Mouse (Mus musculus): Measurements from ENCODE around the gene Fam114a2.

Gene Fam114a2

GRCm38 (mm10) chr11:57518751-57519148, 333 bp upstream of the Fam114a2 start:
- no peak for DNase-seq

- DNase-seq, result no peak
Observed at GRCm38 (mm10) chr11:57516946-57517441, 1.4 kb downstream of the Fam114a2 start.

GRCm38 (mm10) chr11:57515218-57515617, 3.2 kb downstream of the Fam114a2 start:
- no peak for DNase-seq

GRCm38 (mm10) chr11:57506899-57507298, 11.5 kb downstream of the Fam114a2 start:
- no peak for DNase-seq

GRCm38 (mm10) chr11:57503155-57503554, 15.3 kb downstream of the Fam114a2 start:
- DNase-seq, result no peak

- DNase-seq, result no peak
Observed at GRCm38 (mm10) chr11:57498215-57498614, 20.2 kb downstream of the Fam114a2 start.

- no peak for DNase-seq
Observed at GRCm38 (mm10) chr11:57497701-57498100, 20.7 kb downstream of the Fam114a2 start.

- no peak for DNase-seq
Observed at GRCm38 (mm10) chr11:57496462-57497039, 21.9 kb downstream of the Fam114a2 start.

- DNase-seq, result no peak
Observed at GRCm38 (mm10) chr11:57488436-57488835, 30.0 kb downstream of the Fam114a2 start.

- DNase-seq, result no peak
Observed at GRCm38 (mm10) chr11:57478077-57478476, 40.3 kb downstream of the Fam114a2 start.

- DNase-seq, result no peak
Observed at GRCm38 (mm10) chr11:57475119-57475518, 43.3 kb downstream of the Fam114a2 start.

- DNase-seq, result no peak
Observed at GRCm38 (mm10) chr11:57474296-57474941, 44.0 kb downstream of the Fam114a2 start.

GRCm38 (mm10) chr11:57470979-57471378, 47.4 kb downstream of the Fam114a2 start:
- no peak for DNase-seq

GRCm38 (mm10) chr11:57470056-57470455, 48.4 kb downstream of the Fam114a2 start:
- no peak for DNase-seq

- no peak for DNase-seq
Observed at GRCm38 (mm10) chr11:57468706-57469105, 49.7 kb downstream of the Fam114a2 start.

GRCm38 (mm10) chr11:57467159-57468110, 51.0 kb downstream of the Fam114a2 start:
- DNase-seq, result peak; percentile 17

GRCm38 (mm10) chr11:57465844-57466243, 52.6 kb downstream of the Fam114a2 start:
- DNase-seq, result no peak

GRCm38 (mm10) chr11:57465025-57465424, 53.4 kb downstream of the Fam114a2 start:
- no peak for DNase-seq

GRCm38 (mm10) chr11:57459759-57460158, 58.7 kb downstream of the Fam114a2 start:
- no peak for DNase-seq

GRCm38 (mm10) chr11:57454421-57454820, 64.0 kb downstream of the Fam114a2 start:
- DNase-seq, result no peak

GRCm38 (mm10) chr11:57445237-57445962, 73.0 kb downstream of the Fam114a2 start:
- no peak for DNase-seq

GRCm38 (mm10) chr11:57434153-57434552, 84.3 kb downstream of the Fam114a2 start:
- DNase-seq, result no peak
